Mouse (Mus musculus): ENCODE data around the gene Cers3. TPM values are rescaled to one million over a fixed set of nuclear protein-coding genes. Genes with fewer than 3 reads are reported as not detected.

Cers3 gene
- polyA plus RNA-seq, 1 experiment from 2014 or later = 0.27 TPM

GRCm38 (mm10) chr7:66810436-66810835 lies 67.1 kb downstream of the Cers3 start:
- Histone ChIP-seq H3K27me3 (replicated peaks; ENCODE audit: control insufficient read depth, insufficient read depth, low read length) (no peaks in the 10 kb centered on the region), H3K4me1 (replicated peaks; ENCODE audit: control insufficient read depth, insufficient read depth, low read length) (no peaks in the 10 kb centered on the region), H3K4me3 (ENCODE audit: low read depth, low read length) (no peak overlapping the region), H3K9ac (ENCODE audit: low read depth, low read length) (no peak overlapping the region), H3K9me3 (ENCODE audit: control insufficient read depth, low read length) (no peaks in the 10 kb centered on the region), H3K36me3 (ENCODE audit: control insufficient read depth, insufficient read depth, low read length) (no peaks in the 10 kb centered on the region), H3K27ac (ENCODE audit: low read depth, low read length) (no peak overlapping the region), H3K4me2 (no peak overlapping the region)
- no peak for ATAC-seq (replicated peaks; ENCODE audit: low FRiP score)
- DNase-seq (ENCODE audit: low spot score) = no peak
- 91% methylated on average over 7 of the region's 7 CpGs for WGBS

DNA sequence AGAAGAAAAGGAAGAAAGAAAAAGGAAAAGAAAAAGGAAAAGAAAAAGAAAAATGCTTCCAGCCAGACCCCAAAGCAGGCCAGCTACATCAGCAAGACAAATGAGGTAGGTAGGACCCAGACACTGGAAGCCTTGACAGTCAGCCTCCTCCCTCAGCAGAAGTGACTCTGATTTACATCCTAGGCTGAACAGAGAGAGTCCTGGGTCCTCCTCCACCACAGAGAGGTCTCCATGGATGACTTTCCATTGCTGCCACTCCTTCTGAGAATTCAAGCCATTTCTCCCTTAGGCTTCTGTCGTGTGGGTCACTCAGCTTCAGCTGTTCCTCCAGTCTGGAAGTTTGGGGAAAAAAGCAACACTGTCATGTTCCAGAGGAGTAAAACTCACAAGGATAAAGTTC lies 68.0 kb downstream of the Cers3 start:
- Histone ChIP-seq H3K4me2 (no peak overlapping the region), H3K4me3 (ENCODE audit: low read depth, low read length) (no peak overlapping the region), H3K9ac (ENCODE audit: low read depth, low read length) (no peak overlapping the region), H3K4me1 (replicated peaks; ENCODE audit: control insufficient read depth, insufficient read depth, low read length) (no peaks in the 10 kb centered on the region), H3K36me3 (ENCODE audit: control insufficient read depth, insufficient read depth, low read length) (no peaks in the 10 kb centered on the region), H3K27ac (ENCODE audit: low read depth, low read length) (no peak overlapping the region), H3K9me3 (ENCODE audit: control insufficient read depth, low read length) (no peaks in the 10 kb centered on the region), H3K27me3 (replicated peaks; ENCODE audit: control insufficient read depth, insufficient read depth, low read length) (no peaks in the 10 kb centered on the region)
- 85% methylated on average over 1 of the region's 1 CpGs for WGBS
- DNase-seq (ENCODE audit: low spot score) = no peak
- no peak for ATAC-seq (replicated peaks; ENCODE audit: low FRiP score)

- Histone ChIP-seq H3K36me3 (ENCODE audit: control insufficient read depth, insufficient read depth, low read length) (no peaks in the 10 kb centered on the region), H3K27me3 (replicated peaks; ENCODE audit: control insufficient read depth, insufficient read depth, low read length) (no peaks in the 10 kb centered on the region), H3K27ac (ENCODE audit: low read depth, low read length) (no peak overlapping the region), H3K9ac (ENCODE audit: low read depth, low read length) (no peak overlapping the region), H3K9me3 (ENCODE audit: control insufficient read depth, low read length) (no peaks in the 10 kb centered on the region), H3K4me2 (no peak overlapping the region), H3K4me1 (replicated peaks; ENCODE audit: control insufficient read depth, insufficient read depth, low read length) (no peaks in the 10 kb centered on the region), H3K4me3 (ENCODE audit: low read depth, low read length) (no peak overlapping the region)
- 88% methylated on average over 4 of the region's 4 CpGs for WGBS
- DNase-seq (ENCODE audit: low spot score) (no peak), ATAC-seq (replicated peaks; ENCODE audit: low FRiP score) (no peak)
Measured at GRCm38 (mm10) chr7:66812289-66812688, 69.0 kb downstream of the Cers3 start.

GRCm38 (mm10) chr7:66812737-66813136 lies 69.4 kb downstream of the Cers3 start:
- 65% methylated on average over 9 of the region's 9 CpGs for whole genome bisulfite sequencing
- Histone ChIP-seq H3K27ac (ENCODE audit: low read depth, low read length) (no peak overlapping the region), H3K9ac (ENCODE audit: low read depth, low read length) (no peak overlapping the region), H3K9me3 (ENCODE audit: control insufficient read depth, low read length) (no peaks in the 10 kb centered on the region), H3K27me3 (replicated peaks; ENCODE audit: control insufficient read depth, insufficient read depth, low read length) (no peaks in the 10 kb centered on the region), H3K36me3 (ENCODE audit: control insufficient read depth, insufficient read depth, low read length) (no peaks in the 10 kb centered on the region), H3K4me1 (replicated peaks; ENCODE audit: control insufficient read depth, insufficient read depth, low read length) (no peaks in the 10 kb centered on the region), H3K4me2 (no peak overlapping the region), H3K4me3 (ENCODE audit: low read depth, low read length) (no peak overlapping the region)
- ATAC-seq (replicated peaks; ENCODE audit: low FRiP score) (no peak), DNase-seq (ENCODE audit: low spot score) (no peak)

GRCm38 (mm10) chr7:66813172-66813571 lies 69.9 kb downstream of the Cers3 start:
- ATAC-seq (replicated peaks; ENCODE audit: low FRiP score) = no peak
- no peaks in the 10 kb centered on the region for H3K9me3 ChIP-seq (ENCODE audit: control insufficient read depth, low read length)
- 77% methylated on average over 1 of the region's 1 CpGs for WGBS

GRCm38 (mm10) chr7:66815526-66815925 lies 72.2 kb downstream of the Cers3 start:
- Histone ChIP-seq H3K36me3 (ENCODE audit: control insufficient read depth, insufficient read depth, low read length) (no peaks in the 10 kb centered on the region), H3K9me3 (ENCODE audit: control insufficient read depth, low read length) (no peaks in the 10 kb centered on the region), H3K27me3 (replicated peaks; ENCODE audit: control insufficient read depth, insufficient read depth, low read length) (no peaks in the 10 kb centered on the region), H3K9ac (ENCODE audit: low read depth, low read length) (no peak overlapping the region), H3K27ac (ENCODE audit: low read depth, low read length) (no peak overlapping the region), H3K4me1 (replicated peaks; ENCODE audit: control insufficient read depth, insufficient read depth, low read length) (no peaks in the 10 kb centered on the region), H3K4me3 (ENCODE audit: low read depth, low read length) (no peak overlapping the region), H3K4me2 (no peak overlapping the region)
- ATAC-seq (replicated peaks; ENCODE audit: low FRiP score) (no peak), DNase-seq (ENCODE audit: low spot score) (no peak)
- 88% methylated on average over 6 of the region's 6 CpGs for whole genome bisulfite sequencing

More at GRCm38 (mm10) chr7:66813172-66813571, 69.9 kb downstream of the Cers3 start:
- Histone ChIP-seq H3K27me3 (replicated peaks; ENCODE audit: control insufficient read depth, insufficient read depth, low read length) (no peaks in the 10 kb centered on the region), H3K4me2 (no peak overlapping the region), H3K4me3 (ENCODE audit: low read depth, low read length) (no peak overlapping the region), H3K9ac (ENCODE audit: low read depth, low read length) (no peak overlapping the region), H3K27ac (ENCODE audit: low read depth, low read length) (no peak overlapping the region), H3K4me1 (replicated peaks; ENCODE audit: control insufficient read depth, insufficient read depth, low read length) (no peaks in the 10 kb centered on the region), H3K36me3 (ENCODE audit: control insufficient read depth, insufficient read depth, low read length) (no peaks in the 10 kb centered on the region)
- DNase-seq (ENCODE audit: low spot score) = no peak

- 27% methylated on average over 6 of the region's 6 CpGs for WGBS
- ATAC-seq (replicated peaks; ENCODE audit: low FRiP score) = no peak
Measured at GRCm38 (mm10) chr7:66820034-66820433, 76.7 kb downstream of the Cers3 start.

GRCm38 (mm10) chr7:66830803-66831202 lies 87.5 kb downstream of the Cers3 start:
- H3K9me3 ChIP-seq (ENCODE audit: control insufficient read depth, low read length) = no peaks in the 10 kb centered on the region
- 42% methylated on average over 5 of the region's 5 CpGs for WGBS
- H3K36me3 ChIP-seq (ENCODE audit: control insufficient read depth, insufficient read depth, low read length) = no peaks in the 10 kb centered on the region
- 0 out of 2 replicates have a peak, but pooled peaks cover 6% of the 10 kb centered on the region for H3K4me1 ChIP-seq (replicated peaks; ENCODE audit: control insufficient read depth, insufficient read depth, low read length)
- DNase-seq (ENCODE audit: low spot score) = no peak
- no peak for ATAC-seq (replicated peaks; ENCODE audit: low FRiP score)
- H3K27ac ChIP-seq (ENCODE audit: low read depth, low read length) = no peak overlapping the region
- H3K4me2 ChIP-seq = no peak overlapping the region
- H3K9ac ChIP-seq (ENCODE audit: low read depth, low read length) = no peak overlapping the region
- no peak overlapping the region for H3K4me3 ChIP-seq (ENCODE audit: low read depth, low read length)
- 0 out of 2 replicates have a peak, but pooled peaks cover 3% of the 10 kb centered on the region for H3K27me3 ChIP-seq (replicated peaks; ENCODE audit: control insufficient read depth, insufficient read depth, low read length)

More at GRCm38 (mm10) chr7:66820034-66820433, 76.7 kb downstream of the Cers3 start:
- Histone ChIP-seq H3K9ac (ENCODE audit: low read depth, low read length) (no peak overlapping the region), H3K4me3 (ENCODE audit: low read depth, low read length) (no peak overlapping the region), H3K9me3 (ENCODE audit: control insufficient read depth, low read length) (no peaks in the 10 kb centered on the region), H3K27me3 (replicated peaks; ENCODE audit: control insufficient read depth, insufficient read depth, low read length) (no peaks in the 10 kb centered on the region), H3K36me3 (ENCODE audit: control insufficient read depth, insufficient read depth, low read length) (no peaks in the 10 kb centered on the region), H3K4me1 (replicated peaks; ENCODE audit: control insufficient read depth, insufficient read depth, low read length) (no peaks in the 10 kb centered on the region), H3K27ac (ENCODE audit: low read depth, low read length) (no peak overlapping the region), H3K4me2 (no peak overlapping the region)
- no peak for DNase-seq (ENCODE audit: low spot score)

GRCm38 (mm10) chr7:66831295-66831694 lies 88.0 kb downstream of the Cers3 start:
- Histone ChIP-seq H3K4me2 (no peak overlapping the region), H3K27me3 (replicated peaks; ENCODE audit: control insufficient read depth, insufficient read depth, low read length) (0 out of 2 replicates have a peak, but pooled peaks cover 3% of the 10 kb centered on the region), H3K4me1 (replicated peaks; ENCODE audit: control insufficient read depth, insufficient read depth, low read length) (0 out of 2 replicates have a peak, but pooled peaks cover 6% of the 10 kb centered on the region), H3K27ac (ENCODE audit: low read depth, low read length) (no peak overlapping the region), H3K4me3 (ENCODE audit: low read depth, low read length) (no peak overlapping the region), H3K36me3 (ENCODE audit: control insufficient read depth, insufficient read depth, low read length) (no peaks in the 10 kb centered on the region), H3K9me3 (ENCODE audit: control insufficient read depth, low read length) (no peaks in the 10 kb centered on the region), H3K9ac (ENCODE audit: low read depth, low read length) (no peak overlapping the region)
- WGBS = 78% methylated on average over 5 of the region's 5 CpGs
- ATAC-seq (replicated peaks; ENCODE audit: low FRiP score) (no peak), DNase-seq (ENCODE audit: low spot score) (no peak)

All from liver, embryonic 11.5 days (tissue).